Mouse (Mus musculus) gastrocnemius, adult 2 months (tissue): ENCODE measurements around the gene Aoc1. TPM values are rescaled to one million over a fixed set of nuclear protein-coding genes. Genes with fewer than 3 reads are reported as not detected.
"Not testable (repeated sequence)": the region's sequence is repeated elsewhere in the genome, so short reads cannot be mapped to it uniquely, and the experiment has no call there.

ENCODE experiments used
- DNase-seq: peaks from one replicate; pipeline ENCODE4 v3.0.0; 2022
- H3K27ac ChIP-seq: fragments of 200-600 bp; 2 replicates; pipeline ENCODE4 v1.8.1; 2022; ENCODE audit warnings: mild to moderate bottlenecking
- H3K4me3 ChIP-seq: fragments of 200-600 bp; 2 replicates; pipeline ENCODE4 v1.8.1; 2022; ENCODE audit warnings: mild to moderate bottlenecking, moderate library complexity
- CTCF ChIP-seq: fragments of 200-600 bp; IDR thresholded peaks from 2 replicates; pipeline ENCODE4 v1.8.1; 2022; ENCODE audit warnings: antibody characterized with exemption, mild to moderate bottlenecking, moderate library complexity
- intact Hi-C: fragments of 180-260 bp; cut with DNase I; formaldehyde crosslinking; loops from one replicate; pipeline ENCODE4 v1.15.1; 2025
- total RNA-seq, 2 experiments: library from RNA; stranded (reverse); gene quantifications; 2 replicates each; pipeline ENCODE4 v1.2.3; 2021

The Aoc1 gene
- total RNA-seq, 2 experiments from 2014 or later, result not detected

GRCm38 (mm10) chr6:48864181-48864580 lies 8.5 kb upstream of the Aoc1 start:
- intact Hi-C loops, result no loop called here
- no peak for DNase-seq
- no peak overlapping the region for H3K4me3 ChIP-seq

GRCm38 (mm10) chr6:48864723-48865122 lies 8.0 kb upstream of the Aoc1 start:
- H3K27ac ChIP-seq, result no peak overlapping the region
- intact Hi-C loops, result no loop called here
- no peak for TF ChIP-seq CTCF
- H3K4me3 ChIP-seq, result no peak overlapping the region
- no peak for DNase-seq

More at GRCm38 (mm10) chr6:48864181-48864580, 8.5 kb upstream of the Aoc1 start:
- TF ChIP-seq CTCF, result no peak
- H3K27ac ChIP-seq, result no peak overlapping the region

DNA sequence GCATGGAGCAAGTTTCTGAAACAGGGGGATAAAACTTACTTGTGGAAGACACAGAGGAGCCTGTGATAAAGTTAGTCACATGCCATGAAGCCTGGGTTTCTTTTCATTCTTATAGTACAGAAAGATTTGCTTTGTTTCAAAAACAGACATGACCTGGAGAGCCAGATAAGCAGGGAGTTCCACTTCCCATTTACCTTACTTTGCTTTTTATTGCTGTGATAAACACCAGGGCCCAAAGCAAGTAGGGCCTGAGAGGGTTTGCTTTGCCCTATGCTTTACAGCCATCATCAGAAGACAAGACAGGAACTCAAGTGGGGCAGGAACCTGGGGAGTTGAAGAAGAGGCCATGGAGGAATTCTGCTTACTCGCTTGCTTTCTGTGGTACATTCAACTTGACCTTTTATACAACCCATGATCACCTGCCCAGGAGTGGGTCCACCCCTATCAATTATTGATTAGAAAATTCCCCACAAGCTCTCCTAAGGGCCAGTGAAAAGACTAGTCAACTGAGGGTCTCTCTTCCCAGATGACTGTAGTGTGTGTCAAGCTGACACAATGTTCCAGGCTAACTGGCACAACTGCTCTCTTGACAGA lies 7.4 kb upstream of the Aoc1 start:
- no peak overlapping the region for H3K27ac ChIP-seq
- TF ChIP-seq CTCF, result no peak
- H3K4me3 ChIP-seq, result no peak overlapping the region
- DNase-seq, result no peak
- intact Hi-C loops, result no loop called here

GRCm38 (mm10) chr6:48866355-48866950 lies 6.2 kb upstream of the Aoc1 start:
- DNase-seq, H3K4me3 ChIP-seq, H3K27ac ChIP-seq, intact Hi-C loops: not testable (repeated sequence)

DNA sequence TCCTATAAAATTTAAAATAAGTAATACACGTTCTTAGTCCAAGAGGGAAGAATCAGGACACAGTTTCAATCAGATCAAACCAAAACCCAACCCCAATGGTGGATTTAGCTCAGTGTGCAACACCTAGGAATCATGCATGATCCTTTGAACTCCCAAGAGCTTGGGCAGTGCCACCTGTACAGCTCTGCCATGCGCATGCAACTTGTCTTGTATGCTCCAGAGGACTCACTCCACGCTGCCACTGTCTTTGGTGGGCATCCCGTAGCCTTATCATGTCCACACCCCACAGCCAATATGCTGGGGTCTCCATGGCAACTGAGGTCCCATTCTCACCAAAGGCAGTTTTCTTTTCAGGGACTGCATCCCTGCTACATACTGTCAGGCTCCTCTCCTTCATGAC lies 5.5 kb upstream of the Aoc1 start:
- no peak overlapping the region for H3K27ac ChIP-seq
- intact Hi-C loops, result no loop called here
- no peak overlapping the region for H3K4me3 ChIP-seq
- no peak for DNase-seq
- no peak for TF ChIP-seq CTCF

DNA sequence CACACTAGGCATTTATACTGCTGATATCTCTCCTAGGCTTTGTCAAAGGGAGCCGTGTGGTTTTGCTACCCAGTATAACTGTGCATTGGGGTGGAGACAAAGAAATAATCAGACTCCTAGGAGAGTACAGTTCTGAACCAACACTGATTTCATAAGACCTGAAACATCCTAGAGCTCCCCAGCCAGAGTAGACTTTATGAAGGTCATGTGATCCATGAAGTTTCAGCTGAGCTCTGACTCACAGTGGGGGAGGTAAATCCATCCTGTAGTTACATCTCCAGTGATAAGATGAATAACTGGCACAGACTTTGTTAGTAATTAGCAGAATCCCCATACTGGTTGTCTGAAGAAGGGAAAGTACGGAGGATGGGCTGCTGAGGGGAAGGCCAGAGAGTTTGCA lies 2.9 kb upstream of the Aoc1 start:
- TF ChIP-seq CTCF, result no peak
- DNase-seq, result no peak
- Histone ChIP-seq H3K4me3 (no peak overlapping the region), H3K27ac (no peak overlapping the region)
- intact Hi-C loops, result no loop called here

DNA sequence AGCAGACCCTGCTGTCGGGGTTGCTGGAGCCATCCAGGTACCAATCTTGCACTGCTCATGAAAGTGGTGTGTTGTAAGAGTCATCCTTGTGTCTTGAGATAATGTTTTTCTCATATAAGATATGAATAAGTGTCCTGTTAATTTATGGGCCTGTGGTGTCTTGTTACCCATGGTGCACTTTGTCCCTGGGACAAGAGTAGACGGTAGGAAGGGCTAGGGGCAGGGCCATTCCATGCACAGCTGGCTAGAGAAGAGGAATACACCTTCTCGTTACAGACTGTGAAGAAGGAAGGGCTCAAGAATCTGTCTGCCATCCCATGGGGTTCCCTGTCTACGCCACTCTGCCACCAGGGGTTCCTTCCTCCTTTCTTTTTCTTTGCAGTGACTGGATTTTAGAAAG lies 1.9 kb downstream of the Aoc1 start:
- no peak for TF ChIP-seq CTCF

DNA sequence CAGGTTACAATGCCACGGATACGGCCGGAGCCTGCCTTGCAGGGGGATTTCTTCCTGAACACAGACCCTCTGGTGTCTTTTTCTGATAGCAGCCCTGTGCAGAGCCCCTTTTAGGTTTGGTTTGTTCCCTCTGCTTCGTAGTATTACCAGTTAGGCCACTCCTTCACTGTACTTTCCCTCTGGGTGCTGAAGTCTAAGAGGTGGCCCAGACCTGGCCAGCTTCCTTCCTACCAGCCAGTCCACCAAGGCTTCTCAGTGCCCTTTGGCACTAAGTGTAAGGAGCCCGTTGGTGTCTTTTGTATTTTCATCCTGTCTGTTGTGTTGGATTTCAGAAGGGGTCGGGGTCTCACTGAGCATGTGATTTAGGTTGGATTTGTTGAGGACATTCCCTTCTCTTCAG lies 2.8 kb downstream of the Aoc1 start:
- intact Hi-C loops, result no loop called here
- DNase-seq, result no peak
- no peak for TF ChIP-seq CTCF
- Histone ChIP-seq H3K27ac (no peak overlapping the region), H3K4me3 (no peak overlapping the region)

More for the DNA sequence above, 1.9 kb downstream of the Aoc1 start:
- no peak overlapping the region for H3K27ac ChIP-seq
- DNase-seq, result no peak
- H3K4me3 ChIP-seq, result no peak overlapping the region
- intact Hi-C loops, result no loop called here

DNA sequence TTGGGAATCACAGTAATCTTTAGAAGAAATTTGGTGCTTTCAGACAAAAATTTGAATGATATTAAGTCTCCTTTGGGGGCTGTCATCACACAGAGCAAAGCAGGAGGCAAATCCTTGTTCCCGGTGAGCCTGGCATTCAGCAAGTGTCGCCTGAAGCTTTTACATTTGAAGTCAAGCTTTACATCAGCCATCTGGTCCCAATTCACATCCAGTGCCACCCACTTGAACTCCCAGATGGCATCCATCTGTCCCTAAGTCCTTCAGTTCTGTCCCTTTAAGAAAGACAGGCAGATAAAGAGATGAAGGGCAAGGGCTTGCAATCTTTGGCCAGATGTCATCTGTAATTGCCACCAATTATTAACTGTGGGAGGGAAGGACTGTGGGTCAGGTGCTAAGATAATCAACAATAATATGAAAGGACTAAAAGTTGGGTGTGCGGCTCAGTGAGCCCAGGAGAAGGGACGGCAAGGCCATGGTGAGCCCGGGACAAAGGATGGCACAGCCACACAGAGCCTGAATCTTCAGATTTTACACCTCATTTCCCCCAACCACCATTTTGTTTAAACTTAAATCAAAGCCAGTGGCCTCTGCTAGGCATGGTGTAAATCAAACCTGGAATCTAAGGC lies 3.9 kb downstream of the Aoc1 start:
- Histone ChIP-seq H3K27ac (no peak overlapping the region), H3K4me3 (no peak overlapping the region)
- DNase-seq, result no peak
- TF ChIP-seq CTCF, result no peak
- intact Hi-C loops, result no loop called here

GRCm38 (mm10) chr6:48894203-48894602 lies 21.5 kb downstream of the Aoc1 start:
- intact Hi-C loops, result no loop called here

DNA sequence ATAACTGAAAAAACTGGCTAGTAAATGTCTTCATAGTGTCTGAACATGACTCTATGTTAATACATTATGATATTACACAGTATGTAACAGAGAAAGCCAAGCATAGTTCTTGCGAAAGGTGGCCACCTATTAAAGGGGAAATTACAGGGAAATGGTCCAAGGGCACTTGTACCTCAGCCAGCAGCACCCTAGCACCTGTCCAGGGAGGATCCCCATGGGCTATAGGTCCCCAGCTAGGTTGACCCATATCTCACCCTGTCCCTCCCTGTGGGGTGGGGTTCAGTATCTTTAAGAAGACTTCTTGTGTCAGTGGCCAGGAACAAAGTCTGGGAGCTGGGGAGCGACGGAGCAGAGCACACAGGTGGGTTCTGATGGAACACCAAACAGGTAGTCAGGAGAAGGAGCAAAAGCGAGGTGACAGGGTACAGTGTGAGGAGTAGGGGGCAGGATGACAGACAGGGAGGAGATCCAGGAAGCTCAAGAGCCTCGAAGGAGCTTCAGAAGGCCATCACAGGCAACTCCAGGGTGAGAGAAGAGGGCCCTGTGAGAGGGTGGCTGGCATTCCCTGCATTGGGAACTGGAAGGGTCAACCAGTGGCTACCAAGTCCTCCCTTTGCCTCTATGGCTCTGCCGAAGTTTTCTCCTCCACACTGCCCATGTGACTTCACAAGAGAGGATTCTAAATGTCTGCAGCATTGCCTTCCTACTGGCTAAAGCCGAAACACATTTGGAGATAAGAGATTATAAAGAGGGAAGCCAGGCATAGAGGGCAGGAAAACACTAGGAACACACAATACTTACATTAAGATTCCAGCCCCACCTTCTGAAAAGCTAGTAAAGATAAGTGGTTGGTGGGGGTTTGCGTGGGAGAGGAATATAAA lies 22.5 kb downstream of the Aoc1 start:
- no peak for DNase-seq
- no peak overlapping the region for H3K4me3 ChIP-seq
- no peak for TF ChIP-seq CTCF
- no peak overlapping the region for H3K27ac ChIP-seq
- intact Hi-C loops, result no loop called here

More at GRCm38 (mm10) chr6:48894203-48894602, 21.5 kb downstream of the Aoc1 start:
- Histone ChIP-seq H3K4me3 (no peak overlapping the region), H3K27ac (no peak overlapping the region)
- DNase-seq, result no peak
- TF ChIP-seq CTCF, result no peak

DNA sequence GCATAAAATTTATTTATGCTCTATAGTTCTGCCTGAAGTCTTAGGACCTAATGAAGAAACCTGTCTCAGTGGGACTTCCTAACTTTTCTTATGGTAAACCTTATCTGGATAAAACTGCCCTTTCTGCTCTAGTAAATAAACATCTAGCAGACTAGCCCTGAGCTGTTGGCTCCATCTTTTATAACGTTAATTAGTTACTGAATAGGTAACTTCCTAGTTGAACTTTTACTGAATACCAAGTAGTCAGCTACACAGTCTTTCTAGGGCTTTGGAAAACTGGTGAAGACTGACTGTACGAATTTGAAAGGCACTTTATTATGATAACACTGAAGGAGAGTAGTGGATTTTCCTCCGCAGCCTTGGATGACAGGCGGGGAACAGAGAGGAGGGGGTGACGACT lies 23.2 kb downstream of the Aoc1 start:
- intact Hi-C loops, result no loop called here
- DNase-seq, result no peak
- no peak overlapping the region for H3K27ac ChIP-seq
- no peak for TF ChIP-seq CTCF
- H3K4me3 ChIP-seq, result no peak overlapping the region

GRCm38 (mm10) chr6:48896956-48897355 lies 24.3 kb downstream of the Aoc1 start:
- intact Hi-C loops, result no loop called here
- TF ChIP-seq CTCF, result no peak
- no peak overlapping the region for H3K4me3 ChIP-seq

DNA sequence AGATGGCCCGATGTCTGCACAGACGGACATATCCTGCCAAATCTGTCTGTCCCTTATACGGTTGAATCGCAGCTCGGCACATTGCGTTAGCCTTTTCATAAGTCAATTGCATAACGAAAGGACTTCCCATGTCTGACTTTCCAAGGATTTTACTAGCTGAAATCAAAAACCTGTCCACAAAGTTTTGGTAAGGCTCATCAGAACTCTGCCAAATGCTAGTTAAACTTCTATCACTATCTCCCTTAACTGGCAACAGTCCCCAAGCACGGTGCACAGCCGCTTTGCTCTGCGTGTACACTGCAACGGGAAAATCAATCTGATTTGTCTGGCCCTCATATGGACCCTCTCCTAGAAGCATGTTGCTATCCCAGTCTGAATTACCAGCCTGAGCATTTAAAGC lies 28.6 kb downstream of the Aoc1 start:
- H3K27ac ChIP-seq, intact Hi-C loops, DNase-seq, H3K4me3 ChIP-seq: not testable (repeated sequence)

More at GRCm38 (mm10) chr6:48896956-48897355, 24.3 kb downstream of the Aoc1 start:
- H3K27ac ChIP-seq, result no peak overlapping the region
- DNase-seq, result no peak
